Mouse (Mus musculus) hindbrain, postnatal 0 days (tissue): ENCODE data around the gene Cib4. TPM values are rescaled to one million over a fixed set of nuclear protein-coding genes. Genes with fewer than 3 reads are reported as not detected.

Source experiments
- ATAC-seq: fragments of 200-750 bp; cut with Nextera tagmentation; 2 replicates; pipeline ENCODE4 v1.8.0; 2017; ENCODE audit warnings: mild to moderate bottlenecking, moderate TSS enrichment, moderate library complexity
- DNase-seq: peaks from one replicate; pipeline ENCODE4 v3.0.0-alpha.2; 2015; ENCODE audit warnings: low spot score
- H3K27ac ChIP-seq: fragments of 300-500 bp; sonication (generic); 2 replicates; pipeline ENCODE4 v1.5.1; 2014; ENCODE audit warnings: mild to moderate bottlenecking
- H3K27me3 ChIP-seq: fragments of 300-500 bp; sonication (generic); 2 replicates; pipeline ENCODE4 v1.6.1; 2014; ENCODE audit warnings: low read length, mixed read lengths; ENCODE audit not compliant: insufficient read depth
- H3K36me3 ChIP-seq: fragments of 300-500 bp; sonication (generic); 2 replicates; pipeline ENCODE4 v1.6.1; 2014; ENCODE audit warnings: low read length, mixed read lengths; ENCODE audit not compliant: insufficient read depth
- H3K4me1 ChIP-seq: fragments of 300-500 bp; sonication (generic); 2 replicates; pipeline ENCODE4 v1.6.1; 2014; ENCODE audit warnings: antibody characterized with exemption, low read length, mixed read lengths; ENCODE audit not compliant: insufficient read depth
- H3K4me2 ChIP-seq: fragments of 300-500 bp; sonication (generic); 2 replicates; pipeline ENCODE4 v1.6.1; 2014; ENCODE audit warnings: low read depth, mild to moderate bottlenecking, low read length, moderate library complexity, mixed read lengths
- H3K4me3 ChIP-seq: fragments of 300-500 bp; sonication (generic); 2 replicates; pipeline ENCODE4 v1.5.1; 2014; ENCODE audit warnings: low read length
- H3K9ac ChIP-seq: fragments of 300-500 bp; sonication (generic); replicated peaks from 2 replicates; pipeline ENCODE4 v1.6.1; 2014; ENCODE audit warnings: mild to moderate bottlenecking, low read length, moderate library complexity, mixed read lengths
- H3K9me3 ChIP-seq: fragments of 300-500 bp; sonication (generic); 2 replicates; pipeline ENCODE4 v1.6.1; 2016; ENCODE audit warnings: low read length, mixed read lengths
- CTCF ChIP-seq: IDR thresholded peaks from 2 replicates; pipeline ENCODE4 v1.5.1; 2016; ENCODE audit warnings: antibody characterized with exemption, control low read depth, low read depth
- WGBS: fragments of 180-500 bp; shearing (Covaris S2); extraction: QIAGEN DNeasy Blood & Tissue Kit; methylation state at CpG from one replicate; pipeline ENCODE4 v1.1.7; 2014; 5-methylcytosine and 5-hydroxymethylcytosine counted together
- polyA plus RNA-seq: library from polyadenylated mRNA; unstranded; fragments of >200 nt; fragmentation: Nextera tagmentation; extraction: Ambion mirVana; gene quantifications from 2 replicates; pipeline ENCODE4 v1.2.1, GENCODE M21; 2015
- total RNA-seq: library from RNA; depleted of rRNA; stranded (reverse); fragments of >200 nt; gene quantifications from 2 replicates; pipeline ENCODE4 v1.2.3, GENCODE M21; 2014

Gene Cib4
- total and polyA plus RNA-seq, 2 experiments from 2014 or later, result not detected

GRCm38 (mm10) chr5:30496821-30497220 is 48.8 kb downstream of the Cib4 start:
- ATAC-seq, result no peak
- H3K9me3 ChIP-seq, result no peaks in the 10 kb centered on the region

GRCm38 (mm10) chr5:30495288-30495687 is 50.3 kb downstream of the Cib4 start:
- 59% methylated on average over 2 of the region's 2 CpGs for WGBS

More at GRCm38 (mm10) chr5:30496821-30497220, 48.8 kb downstream of the Cib4 start:
- Histone ChIP-seq H3K4me1 (no peaks in the 10 kb centered on the region), H3K27ac (no peak overlapping the region), H3K27me3 (no peaks in the 10 kb centered on the region), H3K9ac (no peak overlapping the region), H3K4me3 (no peak overlapping the region), H3K36me3 (no peaks in the 10 kb centered on the region), H3K4me2 (no peak overlapping the region)
- DNase-seq, result no peak
- TF ChIP-seq CTCF, result no peak
- WGBS, result 86% methylated on average over 8 of the region's 8 CpGs

GRCm38 (mm10) chr5:30494606-30495005 is 51.0 kb downstream of the Cib4 start:
- WGBS, result 78% methylated on average over 7 of the region's 7 CpGs
- Histone ChIP-seq H3K27me3 (no peaks in the 10 kb centered on the region), H3K9me3 (no peaks in the 10 kb centered on the region), H3K4me2 (no peak overlapping the region), H3K9ac (no peak overlapping the region), H3K27ac (no peak overlapping the region), H3K4me1 (no peaks in the 10 kb centered on the region), H3K4me3 (no peak overlapping the region), H3K36me3 (no peaks in the 10 kb centered on the region)
- ATAC-seq (no peak), DNase-seq (no peak)
- TF ChIP-seq CTCF, result no peak

More at GRCm38 (mm10) chr5:30495288-30495687, 50.3 kb downstream of the Cib4 start:
- no peak for ATAC-seq
- no peak for TF ChIP-seq CTCF
- Histone ChIP-seq H3K4me1 (no peaks in the 10 kb centered on the region), H3K9me3 (no peaks in the 10 kb centered on the region), H3K4me3 (no peak overlapping the region), H3K27ac (no peak overlapping the region), H3K27me3 (no peaks in the 10 kb centered on the region), H3K36me3 (no peaks in the 10 kb centered on the region), H3K9ac (no peak overlapping the region), H3K4me2 (no peak overlapping the region)
- DNase-seq, result no peak

- WGBS, result 68% methylated on average over 7 of the region's 7 CpGs
- no peak overlapping the region for H3K27ac ChIP-seq
- no peak overlapping the region for H3K4me3 ChIP-seq
- no peak overlapping the region for H3K9ac ChIP-seq
- H3K27me3 ChIP-seq, result no peaks in the 10 kb centered on the region
- TF ChIP-seq CTCF, result no peak
- DNase-seq, result no peak
- no peaks in the 10 kb centered on the region for H3K4me1 ChIP-seq
- no peaks in the 10 kb centered on the region for H3K36me3 ChIP-seq
- no peaks in the 10 kb centered on the region for H3K9me3 ChIP-seq
- ATAC-seq, result no peak
- H3K4me2 ChIP-seq, result no peak overlapping the region
Measured at GRCm38 (mm10) chr5:30493723-30494122, 51.9 kb downstream of the Cib4 start.

- no peak overlapping the region for H3K4me3 ChIP-seq
- no peaks in the 10 kb centered on the region for H3K36me3 ChIP-seq
- H3K4me1 ChIP-seq, result no peaks in the 10 kb centered on the region
- no peaks in the 10 kb centered on the region for H3K9me3 ChIP-seq
- H3K27ac ChIP-seq, result no peak overlapping the region
- no peak overlapping the region for H3K4me2 ChIP-seq
- ATAC-seq (no peak), DNase-seq (peak; percentile 14)
- H3K27me3 ChIP-seq, result no peaks in the 10 kb centered on the region
- 63% methylated on average over 5 of the region's 5 CpGs for WGBS
- TF ChIP-seq CTCF, result no peak
- no peak overlapping the region for H3K9ac ChIP-seq
Measured at GRCm38 (mm10) chr5:30490845-30491244, 54.8 kb downstream of the Cib4 start.

- Histone ChIP-seq H3K9me3 (no peaks in the 10 kb centered on the region), H3K4me2 (no peak overlapping the region), H3K4me1 (no peaks in the 10 kb centered on the region), H3K9ac (no peak overlapping the region), H3K27me3 (no peaks in the 10 kb centered on the region), H3K27ac (no peak overlapping the region), H3K4me3 (no peak overlapping the region), H3K36me3 (no peaks in the 10 kb centered on the region)
- DNase-seq, result no peak
- TF ChIP-seq CTCF, result no peak
- ATAC-seq, result no peak
Measured at GRCm38 (mm10) chr5:30490215-30490614, 55.4 kb downstream of the Cib4 start.

- no peak overlapping the region for H3K4me3 ChIP-seq
- H3K4me1 ChIP-seq, result no peaks in the 10 kb centered on the region
- no peak for TF ChIP-seq CTCF
- ATAC-seq, result no peak
- DNase-seq, result peak; percentile 39
- 69% methylated on average over 6 of the region's 6 CpGs for WGBS
- H3K27me3 ChIP-seq, result no peaks in the 10 kb centered on the region
- H3K9ac ChIP-seq, result no peak overlapping the region
- no peak overlapping the region for H3K4me2 ChIP-seq
- H3K27ac ChIP-seq, result no peak overlapping the region
- no peaks in the 10 kb centered on the region for H3K9me3 ChIP-seq
- no peaks in the 10 kb centered on the region for H3K36me3 ChIP-seq
Measured at GRCm38 (mm10) chr5:30485136-30485535, 60.5 kb downstream of the Cib4 start.
